Mouse (Mus musculus) hindbrain, embryonic 10.5 days (tissue): Measurements from ENCODE around the gene Rbpjl. TPM values are rescaled to one million over a fixed set of nuclear protein-coding genes. Genes with fewer than 3 reads are reported as not detected.

Experiments
- DNase-seq: peaks from one replicate; pipeline ENCODE4 v3.0.0-alpha.2; 2017; ENCODE audit warnings: low spot score
- H3K27ac ChIP-seq: fragments of 300-500 bp; sonication (generic); 2 replicates; pipeline ENCODE4 v1.5.1; 2016; ENCODE audit warnings: mild to moderate bottlenecking, moderate library complexity
- H3K27me3 ChIP-seq: fragments of 300-500 bp; sonication (generic); 2 replicates; pipeline ENCODE4 v1.6.1; 2016; ENCODE audit warnings: mild to moderate bottlenecking; ENCODE audit not compliant: poor library complexity, insufficient read depth, severe bottlenecking
- H3K36me3 ChIP-seq: fragments of 300-500 bp; sonication (generic); 2 replicates; pipeline ENCODE4 v1.6.1; 2016; ENCODE audit warnings: mild to moderate bottlenecking, moderate library complexity
- H3K4me1 ChIP-seq: fragments of 300-500 bp; sonication (generic); replicated peaks from 2 replicates; pipeline ENCODE4 v1.6.1; 2016; ENCODE audit warnings: mild to moderate bottlenecking
- H3K4me3 ChIP-seq: fragments of 300-500 bp; sonication (generic); 2 replicates; pipeline ENCODE4 v1.5.1; 2016; ENCODE audit warnings: mild to moderate bottlenecking, moderate library complexity
- H3K9me3 ChIP-seq: fragments of 300-500 bp; sonication (generic); 2 replicates; pipeline ENCODE4 v1.6.1; 2016; ENCODE audit warnings: mild to moderate bottlenecking, moderate library complexity
- WGBS: fragments of 180-500 bp; shearing (Covaris S2); methylation state at CpG from one replicate; pipeline ENCODE4 v1.1.7; 2016; 5-methylcytosine and 5-hydroxymethylcytosine counted together
- polyA plus RNA-seq: library from polyadenylated mRNA; unstranded; fragments of >200 nt; fragmentation: Nextera tagmentation; extraction: Ambion mirVana; gene quantifications from 2 replicates; pipeline ENCODE4 v1.2.1, GENCODE M21; 2016

The Rbpjl gene
- polyA plus RNA-seq, result 0.02 TPM in 1 of 2 replicates, not detected in the other

DNA sequence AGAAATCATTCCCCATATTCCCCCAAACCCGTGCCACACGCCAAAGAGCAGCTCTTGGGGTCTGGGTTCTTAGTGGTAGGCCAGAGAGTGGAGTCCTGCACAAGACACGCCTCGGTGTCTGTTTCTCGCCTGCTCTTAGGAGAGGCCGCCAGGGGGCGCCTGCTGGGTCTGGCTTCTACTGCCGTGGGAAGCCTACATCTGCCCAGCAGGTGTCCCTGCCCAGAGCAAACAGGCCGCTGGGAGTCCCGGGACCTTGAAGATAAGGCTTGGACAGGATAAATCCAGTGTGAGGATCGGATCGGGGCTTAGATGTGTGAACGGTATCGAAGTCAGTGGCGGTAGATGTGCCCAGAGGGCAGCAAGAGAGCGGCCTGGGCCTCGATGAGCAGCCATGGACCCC is at the start of gene Rbpjl:
Gene Rbpjl (plus strand): TSS at position 236 of the 400 bp plus-strand sequence.
- H3K27ac ChIP-seq, result no peak within 1 kb of the TSS
- 3% methylated on average over 17 of the region's 17 CpGs for WGBS
- H3K9me3 ChIP-seq, result peaks cover 4% of the 10 kb centered on the region
- H3K36me3 ChIP-seq, result no peaks in the 10 kb centered on the region
- H3K4me3 ChIP-seq, result 0 out of 2 replicates have a peak within 1 kb of the TSS, but pooled peaks have one; percentile 46
- peaks cover 31% of the 10 kb centered on the region for H3K4me1 ChIP-seq
- peak; percentile 80 for DNase-seq
- peaks cover 96% of the 10 kb centered on the region for H3K27me3 ChIP-seq

DNA sequence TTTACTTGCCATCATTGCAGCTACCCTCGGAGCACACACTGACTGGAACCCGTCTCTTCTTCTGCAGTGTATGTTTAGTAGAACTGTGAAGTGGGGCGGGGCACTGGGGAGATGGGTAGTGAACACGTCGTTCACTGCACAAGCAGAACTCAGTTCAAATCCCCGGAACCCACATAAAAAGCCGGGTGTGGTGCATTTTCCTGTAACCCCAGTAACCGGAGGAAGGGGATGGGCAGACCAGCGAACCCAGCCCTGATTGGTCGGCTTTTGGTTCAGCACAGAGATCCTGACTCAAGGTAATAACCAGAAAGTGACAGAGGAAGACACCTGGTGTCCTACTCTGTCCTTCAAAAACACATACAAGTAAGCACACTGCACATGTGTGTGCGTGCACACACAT is 49.6 kb upstream of the Rbpjl start:
- Histone ChIP-seq H3K4me3 (no peak overlapping the region), H3K27ac (no peak overlapping the region), H3K27me3 (0 out of 2 replicates have a peak, but pooled peaks cover 3% of the 10 kb centered on the region), H3K4me1 (no peaks in the 10 kb centered on the region), H3K36me3 (no peaks in the 10 kb centered on the region), H3K9me3 (no peaks in the 10 kb centered on the region)
- 89% methylated on average over 11 of the region's 11 CpGs for WGBS
- DNase-seq, result no peak

DNA sequence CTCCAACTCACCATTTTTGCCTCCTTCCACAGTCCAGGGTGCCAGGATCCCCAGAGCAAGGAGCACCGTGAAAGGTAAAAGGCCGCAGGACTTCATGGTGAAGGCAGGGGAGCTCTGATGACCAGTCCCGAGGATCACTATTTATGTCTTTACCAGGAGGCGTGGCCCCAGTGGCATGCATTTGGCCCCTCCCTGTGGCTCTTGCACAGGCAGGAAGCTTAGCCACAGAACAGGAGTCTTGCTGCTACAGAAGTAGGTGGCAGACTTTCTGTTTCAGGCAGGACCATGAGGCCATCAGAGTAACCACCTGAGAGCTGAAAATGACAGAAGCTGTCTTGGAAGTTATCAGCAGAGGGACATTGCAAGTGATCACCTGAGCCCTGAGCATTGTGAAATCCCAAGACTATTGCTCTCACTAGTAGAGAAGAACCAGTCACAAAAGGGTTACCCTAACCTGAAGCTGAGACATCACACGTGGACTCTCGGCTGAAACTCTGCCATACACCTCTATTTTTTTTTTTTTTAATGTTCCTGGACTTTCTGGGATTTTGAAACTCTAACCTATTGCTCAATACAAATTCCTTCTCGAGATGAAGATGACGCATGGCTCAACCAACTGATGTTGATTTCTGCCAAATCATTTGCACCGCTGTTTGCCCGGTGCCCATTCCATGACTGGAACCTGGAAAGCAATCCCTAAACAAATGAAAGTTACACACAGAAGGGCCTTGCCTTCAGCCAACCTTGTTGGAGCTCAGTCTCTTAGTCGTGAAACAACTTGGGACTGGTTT is 46.6 kb upstream of the Rbpjl start:
- DNase-seq, result no peak
- H3K27ac ChIP-seq, result no peak overlapping the region
- WGBS, result 78% methylated on average over 11 of the region's 11 CpGs
- H3K4me1 ChIP-seq, result peaks cover 12% of the 10 kb centered on the region; the same call in 1 of the 2 replicates
- H3K36me3 ChIP-seq, result no peaks in the 10 kb centered on the region
- no peak overlapping the region for H3K4me3 ChIP-seq
- 0 out of 2 replicates have a peak, but pooled peaks cover 3% of the 10 kb centered on the region for H3K27me3 ChIP-seq
- H3K9me3 ChIP-seq, result no peaks in the 10 kb centered on the region

DNA sequence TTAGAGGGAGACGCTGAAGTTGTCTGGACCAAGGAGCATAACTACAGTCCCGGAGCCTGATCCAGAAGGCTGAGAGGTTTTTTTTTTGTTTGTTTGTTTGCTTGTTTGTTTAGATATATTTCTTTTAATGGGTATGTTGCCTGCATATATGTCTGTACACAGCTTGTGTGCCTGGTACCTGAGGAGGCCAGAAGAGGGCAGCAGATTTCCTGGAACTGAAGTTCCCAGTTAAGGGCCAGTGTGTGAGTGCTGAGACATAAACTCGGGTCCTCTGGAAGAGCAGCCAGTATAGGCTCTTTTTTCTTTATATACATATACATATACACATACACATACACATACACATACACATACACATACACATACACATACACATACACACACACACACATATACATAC is 44.6 kb upstream of the Rbpjl start:
- H3K27ac ChIP-seq, result no peak overlapping the region
- no peak for DNase-seq
- no peaks in the 10 kb centered on the region for H3K36me3 ChIP-seq
- peaks cover 12% of the 10 kb centered on the region; the same call in 1 of the 2 replicates for H3K4me1 ChIP-seq
- H3K27me3 ChIP-seq, result peaks cover 8% of the 10 kb centered on the region; the same call in 1 of the 2 replicates
- H3K9me3 ChIP-seq, result no peaks in the 10 kb centered on the region
- H3K4me3 ChIP-seq, result no peak overlapping the region
- WGBS, result 80% methylated on average over 3 of the region's 3 CpGs

DNA sequence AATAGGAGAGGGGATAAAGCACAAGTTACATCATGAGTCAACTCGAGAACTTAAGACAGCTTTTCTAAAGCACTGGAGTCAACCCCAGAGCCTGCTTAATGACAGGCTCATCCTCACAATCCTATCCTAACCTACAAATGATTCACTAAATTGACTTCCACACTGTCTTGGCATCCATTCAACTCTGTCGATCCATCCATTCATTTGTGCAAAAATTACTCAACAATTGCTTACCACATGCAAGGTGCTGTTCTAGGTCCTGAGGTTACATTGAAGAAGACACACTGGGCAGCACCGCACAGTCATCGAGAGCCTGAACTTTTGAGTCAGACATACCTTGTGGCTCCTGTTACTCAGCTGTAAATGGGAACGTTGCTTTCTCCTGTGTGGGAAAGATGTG is 43.9 kb upstream of the Rbpjl start:
- Histone ChIP-seq H3K27ac (no peak overlapping the region), H3K4me3 (no peak overlapping the region), H3K36me3 (no peaks in the 10 kb centered on the region), H3K9me3 (no peaks in the 10 kb centered on the region), H3K27me3 (peaks cover 5% of the 10 kb centered on the region; the same call in 1 of the 2 replicates), H3K4me1 (peaks cover 12% of the 10 kb centered on the region; the same call in 1 of the 2 replicates)
- no peak for DNase-seq
- WGBS, result 85% methylated on average over 5 of the region's 5 CpGs

DNA sequence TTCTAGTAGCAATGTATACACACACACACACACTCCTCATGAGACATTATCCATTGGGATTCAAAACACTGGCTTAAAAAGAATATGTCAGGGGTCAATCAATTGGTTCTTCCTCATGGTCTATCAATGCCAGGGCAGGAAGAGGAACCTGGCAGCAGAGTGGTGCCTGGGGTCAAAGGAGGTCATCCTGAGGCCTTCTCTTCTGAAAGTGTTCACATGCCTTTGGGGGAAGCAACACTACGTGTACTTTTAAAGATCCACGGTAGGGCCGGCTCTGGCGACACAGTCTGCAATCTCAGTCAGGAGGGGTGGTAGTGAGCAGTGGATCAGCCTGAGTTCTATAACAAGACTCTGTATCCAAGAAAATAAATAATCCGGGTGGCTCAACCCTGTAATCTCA is 43.3 kb upstream of the Rbpjl start:
- Histone ChIP-seq H3K4me1 (peaks cover 12% of the 10 kb centered on the region; the same call in 1 of the 2 replicates), H3K4me3 (no peak overlapping the region), H3K9me3 (no peaks in the 10 kb centered on the region), H3K27ac (no peak overlapping the region), H3K27me3 (peaks cover 5% of the 10 kb centered on the region; the same call in 1 of the 2 replicates), H3K36me3 (no peaks in the 10 kb centered on the region)
- no peak for DNase-seq
- 67% methylated on average over 5 of the region's 5 CpGs for WGBS

DNA sequence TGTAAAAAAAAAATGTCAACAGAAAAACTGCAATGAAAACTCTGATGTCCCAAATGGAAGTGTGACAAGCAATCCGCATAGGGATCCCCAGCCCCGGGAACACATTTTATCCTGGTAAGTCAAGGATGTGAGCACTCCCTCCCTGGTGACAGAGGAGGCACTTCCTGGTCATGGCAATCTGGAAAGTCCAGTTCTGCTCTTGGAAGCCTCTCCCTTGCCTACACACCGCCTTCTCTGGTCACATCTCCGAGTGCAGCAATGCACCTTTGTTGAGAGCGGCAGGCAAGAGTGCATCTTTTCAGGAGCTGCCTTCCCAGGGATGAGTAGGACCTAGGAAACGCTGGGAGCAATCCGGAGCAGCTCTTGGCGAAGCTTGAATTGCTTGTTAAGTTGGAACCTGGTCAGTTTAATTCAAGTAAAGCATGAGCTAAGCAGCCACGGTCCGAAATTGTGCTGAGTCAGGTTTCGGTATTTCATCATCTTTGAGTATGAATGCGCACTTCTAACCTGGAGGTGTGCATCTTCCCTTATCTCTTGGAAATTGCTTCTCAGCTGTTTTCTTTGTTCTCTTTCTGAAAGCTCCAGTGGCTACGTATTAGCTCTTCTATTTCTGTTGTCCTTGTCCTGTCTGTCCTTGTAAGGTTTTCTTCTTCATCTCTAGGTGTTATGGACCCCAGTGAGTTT is 41.8 kb upstream of the Rbpjl start:
- Histone ChIP-seq H3K4me3 (no peak overlapping the region), H3K9me3 (no peaks in the 10 kb centered on the region), H3K4me1 (peaks cover 12% of the 10 kb centered on the region; the same call in 1 of the 2 replicates), H3K27me3 (peaks cover 5% of the 10 kb centered on the region; the same call in 1 of the 2 replicates), H3K27ac (no peak overlapping the region), H3K36me3 (no peaks in the 10 kb centered on the region)
- 32% methylated on average over 13 of the region's 13 CpGs for WGBS
- no peak for DNase-seq

DNA sequence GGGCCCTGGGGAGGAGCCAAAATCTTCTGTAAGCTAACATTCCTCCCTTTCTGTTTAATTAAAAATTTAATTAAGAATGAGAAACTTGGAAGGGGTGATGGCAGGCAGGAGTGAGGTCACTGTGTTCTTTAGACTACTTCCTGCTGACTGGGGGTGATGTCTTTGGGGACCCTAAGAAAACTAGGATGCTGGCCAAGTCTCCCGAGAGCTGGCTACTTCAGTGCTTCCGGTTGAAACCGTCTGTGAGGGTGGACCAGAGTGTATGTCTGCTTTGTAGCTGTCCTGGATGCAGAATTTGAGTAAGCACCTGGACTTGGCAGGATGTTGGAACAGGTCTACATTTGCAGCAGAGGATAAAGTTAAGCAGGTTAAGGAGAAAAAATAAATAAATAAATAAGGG is 36.0 kb upstream of the Rbpjl start:
- Histone ChIP-seq H3K27me3 (peaks cover 5% of the 10 kb centered on the region; the same call in 1 of the 2 replicates), H3K4me1 (no peaks in the 10 kb centered on the region), H3K9me3 (no peaks in the 10 kb centered on the region), H3K4me3 (no peak overlapping the region), H3K27ac (no peak overlapping the region), H3K36me3 (no peaks in the 10 kb centered on the region)
- 74% methylated on average over 3 of the region's 3 CpGs for whole genome bisulfite sequencing
- no peak for DNase-seq

DNA sequence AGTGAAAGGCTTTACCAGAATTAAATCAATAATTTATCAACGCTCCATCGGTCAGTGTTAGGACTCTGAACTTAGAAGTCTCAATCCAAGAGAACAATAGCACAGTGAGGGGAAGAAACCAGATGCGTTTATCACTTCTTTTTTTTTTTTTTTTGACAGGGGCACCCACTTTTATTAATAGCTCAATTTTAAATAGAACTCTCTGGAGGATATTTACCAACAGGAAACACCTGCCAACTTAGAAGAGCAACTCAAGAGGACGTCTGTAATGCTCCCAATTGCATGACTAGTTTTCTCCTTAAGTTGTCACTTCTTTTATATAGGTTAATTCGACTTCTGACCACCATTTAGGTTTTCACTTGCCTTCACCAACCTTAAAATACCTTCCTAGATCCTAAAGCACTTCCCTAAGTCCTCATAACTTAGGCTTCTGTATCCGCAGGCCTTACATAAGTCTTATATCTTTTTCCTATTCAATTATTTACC is 34.3 kb upstream of the Rbpjl start:
- H3K9me3 ChIP-seq, result no peaks in the 10 kb centered on the region
- no peak overlapping the region for H3K4me3 ChIP-seq
- no peaks in the 10 kb centered on the region for H3K36me3 ChIP-seq
- DNase-seq, result no peak
- no peaks in the 10 kb centered on the region for H3K27me3 ChIP-seq
- no peaks in the 10 kb centered on the region for H3K4me1 ChIP-seq
- no peak overlapping the region for H3K27ac ChIP-seq
- WGBS, result 85% methylated on average over 6 of the region's 6 CpGs

DNA sequence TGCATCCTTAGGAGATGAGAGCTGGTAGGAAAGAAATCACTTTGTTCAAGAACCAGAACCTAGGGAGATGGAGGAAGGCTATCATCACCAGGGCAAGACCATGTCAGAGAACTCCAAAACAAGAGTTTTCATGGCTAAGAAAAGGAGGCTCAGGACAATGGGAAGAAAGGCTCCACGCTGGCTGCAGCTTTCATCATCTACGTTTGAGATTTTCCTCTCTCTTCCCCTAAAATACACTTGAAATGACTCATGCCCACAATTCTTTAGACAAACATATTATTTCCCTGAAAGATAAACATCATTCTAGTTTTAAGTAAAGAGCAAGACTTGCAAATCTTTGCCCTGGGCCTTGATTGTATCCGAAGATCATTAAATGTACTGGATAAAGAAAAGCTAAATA is 31.6 kb upstream of the Rbpjl start:
- H3K9me3 ChIP-seq, result no peaks in the 10 kb centered on the region
- 90% methylated on average over 3 of the region's 3 CpGs for WGBS
- no peaks in the 10 kb centered on the region for H3K36me3 ChIP-seq
- H3K27me3 ChIP-seq, result no peaks in the 10 kb centered on the region
- DNase-seq, result no peak
- no peak overlapping the region for H3K27ac ChIP-seq
- no peak overlapping the region for H3K4me3 ChIP-seq
- no peaks in the 10 kb centered on the region for H3K4me1 ChIP-seq

DNA sequence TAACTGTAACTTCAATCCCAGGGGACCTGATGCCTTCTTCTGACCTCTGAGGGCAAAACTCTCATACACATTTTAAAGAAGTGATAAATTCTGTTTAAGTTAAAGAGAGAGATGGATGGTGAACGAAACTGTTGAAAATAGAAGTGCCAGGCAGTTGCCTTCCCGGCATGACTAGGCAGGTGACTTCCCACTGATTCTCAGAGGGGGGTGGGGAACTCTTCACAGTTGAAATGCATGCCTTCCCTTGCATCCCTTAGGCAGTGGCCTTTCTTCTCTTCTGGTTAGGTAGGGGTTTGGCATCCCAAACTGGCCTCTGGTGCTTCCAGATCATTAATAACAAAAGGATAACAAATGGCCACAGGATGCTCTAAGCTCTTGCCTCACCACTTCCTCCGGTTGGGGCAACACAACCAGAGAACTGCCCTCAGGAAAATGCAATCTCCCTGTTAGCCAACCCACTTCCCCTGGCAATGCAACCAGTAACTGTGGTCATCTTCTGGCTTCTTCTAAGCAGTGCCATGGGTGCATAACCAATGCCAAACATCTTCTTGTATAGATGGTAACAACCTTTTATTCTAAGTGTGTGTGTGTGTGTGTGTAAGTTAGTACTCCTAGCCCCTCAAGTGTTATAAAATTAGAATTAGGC is 30.4 kb upstream of the Rbpjl start:
- H3K27ac ChIP-seq, result no peak overlapping the region
- no peaks in the 10 kb centered on the region for H3K9me3 ChIP-seq
- H3K27me3 ChIP-seq, result no peaks in the 10 kb centered on the region
- 30% methylated on average over 3 of the region's 3 CpGs for WGBS
- H3K36me3 ChIP-seq, result no peaks in the 10 kb centered on the region
- no peak overlapping the region for H3K4me3 ChIP-seq
- DNase-seq, result no peak
- no peaks in the 10 kb centered on the region for H3K4me1 ChIP-seq

DNA sequence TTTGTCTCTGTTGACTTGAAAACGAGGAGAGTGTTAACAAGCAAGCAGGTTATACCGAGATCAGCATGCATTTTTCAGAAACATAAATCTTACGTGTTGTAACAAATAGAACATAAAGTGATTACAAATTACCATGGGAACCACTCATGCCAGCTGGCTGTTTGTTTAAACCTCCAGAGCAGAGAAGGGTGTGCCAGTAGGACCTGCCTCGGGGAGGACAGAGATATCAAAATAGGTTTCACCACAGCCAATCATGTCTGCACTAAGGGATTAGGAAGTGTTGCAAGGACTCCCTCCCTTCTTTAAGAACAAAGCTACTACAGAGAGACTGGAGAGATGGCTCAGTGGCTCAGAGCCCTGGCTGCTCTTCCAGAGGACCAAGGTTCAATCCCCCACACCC is 29.8 kb upstream of the Rbpjl start:
- Histone ChIP-seq H3K4me1 (no peaks in the 10 kb centered on the region), H3K27me3 (no peaks in the 10 kb centered on the region), H3K9me3 (no peaks in the 10 kb centered on the region), H3K27ac (no peak overlapping the region), H3K4me3 (no peak overlapping the region), H3K36me3 (no peaks in the 10 kb centered on the region)
- no peak for DNase-seq
- WGBS, result 75% methylated on average over 4 of the region's 4 CpGs
